Mouse (Mus musculus) testis, postnatal 10 days (tissue): Measurements from ENCODE around the gene Gm20683.
A peak's percentile ranks its signal among the peaks of the same experiment; 100 is the strongest.

Experiments used
- DNase-seq: peaks from one replicate; pipeline ENCODE4 v3.0.0; 2021; ENCODE audit warnings: low spot score

Gene Gm20683

DNA sequence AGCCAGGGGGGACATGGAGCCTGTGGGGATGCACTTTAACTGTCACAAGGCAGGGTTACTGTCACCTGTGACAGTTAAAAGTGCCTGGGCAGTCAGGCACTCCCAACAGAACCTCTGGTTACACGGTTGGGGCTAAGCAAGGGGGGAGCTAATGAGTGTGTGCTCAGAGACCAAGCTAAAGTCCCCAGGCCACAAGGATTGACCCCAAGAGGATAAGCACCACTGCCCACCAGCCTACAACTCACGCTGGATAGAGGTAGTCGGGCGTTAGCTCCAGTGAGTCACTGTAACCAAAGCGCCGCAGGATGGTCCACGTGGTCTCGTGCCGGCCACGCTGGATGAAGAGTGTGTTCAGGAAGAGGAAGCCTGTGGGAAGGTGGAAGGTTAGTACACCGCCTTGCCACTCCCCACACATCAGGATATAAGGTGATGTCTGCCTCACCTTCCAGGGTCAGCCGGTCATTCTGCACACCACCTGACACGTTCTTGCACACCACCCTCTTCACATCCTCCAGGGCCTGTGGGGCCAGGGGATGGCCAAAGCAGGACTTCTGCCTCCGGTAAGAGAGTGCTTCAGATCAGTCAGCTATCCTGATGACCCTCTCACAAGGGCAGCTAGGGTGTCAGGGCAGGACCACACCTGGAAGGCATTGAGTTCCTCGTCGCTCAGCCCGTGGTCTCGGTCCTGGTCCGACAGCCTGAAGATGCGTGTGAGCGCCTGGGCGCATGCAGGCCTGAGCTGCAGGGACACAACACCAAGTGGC, at the start of gene Gm20683:
TSS of gene Gm20683 (minus strand) at position 647 of the 764 bp plus-strand sequence.
- DNase-seq: no peak

DNA sequence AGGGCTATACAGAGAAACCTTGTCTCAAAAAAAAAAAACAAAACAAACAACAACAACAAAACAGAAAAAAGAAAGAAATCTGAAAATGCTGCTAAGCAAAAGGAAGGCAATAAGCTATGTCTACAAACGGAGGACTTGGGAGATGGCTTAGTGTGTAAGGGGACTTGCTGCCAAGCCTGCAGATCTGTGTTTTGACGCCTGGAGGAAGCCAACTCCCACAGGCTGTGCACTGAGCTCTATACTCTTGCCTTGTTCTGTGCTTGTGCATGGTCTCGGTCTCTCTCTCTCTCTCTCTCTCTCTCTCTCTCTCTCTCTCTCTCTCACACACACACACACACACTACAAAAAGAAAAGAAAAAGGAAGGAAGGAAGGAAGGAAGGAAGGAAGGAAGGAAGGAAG, 47.3 kb upstream of the Gm20683 start:
- no peak for DNase-seq

DNA sequence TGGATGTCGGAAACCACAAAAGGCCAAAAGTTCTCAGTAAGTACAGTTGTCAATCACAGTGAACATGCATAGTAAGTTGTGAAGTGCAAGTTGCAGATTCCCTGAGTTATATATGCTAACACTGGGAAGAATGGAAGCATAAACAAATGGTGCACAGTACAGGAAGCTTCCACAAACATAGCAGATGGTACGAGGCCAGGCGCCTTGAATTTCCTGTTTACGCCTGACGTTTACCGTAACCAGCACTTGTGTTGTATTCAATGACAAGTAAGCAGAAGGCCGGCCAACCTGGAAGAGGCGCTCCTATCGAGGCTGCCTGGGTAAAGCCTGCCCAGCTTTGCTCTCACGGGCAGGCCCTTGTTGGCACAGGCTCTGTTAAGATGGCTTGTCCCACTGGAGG, 45.9 kb upstream of the Gm20683 start:
- no peak for DNase-seq

DNA sequence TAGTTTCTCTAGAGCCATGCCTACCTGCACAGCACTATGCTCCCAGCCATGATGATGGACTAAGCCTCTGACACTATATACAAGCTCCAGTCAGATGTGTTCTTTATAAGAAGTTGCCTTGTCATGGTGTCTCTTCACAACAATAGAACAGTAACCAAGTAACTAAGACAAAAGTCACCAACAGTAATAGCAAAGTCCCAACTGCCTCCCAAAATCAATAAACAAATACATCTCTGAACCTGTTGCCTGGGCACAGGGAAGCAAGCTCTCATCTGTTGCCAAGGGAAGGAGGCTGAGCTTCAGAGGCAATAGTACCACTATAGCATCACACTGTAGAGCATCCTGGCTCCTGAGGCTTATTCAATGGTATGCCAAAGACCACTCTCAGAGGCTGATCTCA, 45.2 kb upstream of the Gm20683 start:
- no peak for DNase-seq

DNA sequence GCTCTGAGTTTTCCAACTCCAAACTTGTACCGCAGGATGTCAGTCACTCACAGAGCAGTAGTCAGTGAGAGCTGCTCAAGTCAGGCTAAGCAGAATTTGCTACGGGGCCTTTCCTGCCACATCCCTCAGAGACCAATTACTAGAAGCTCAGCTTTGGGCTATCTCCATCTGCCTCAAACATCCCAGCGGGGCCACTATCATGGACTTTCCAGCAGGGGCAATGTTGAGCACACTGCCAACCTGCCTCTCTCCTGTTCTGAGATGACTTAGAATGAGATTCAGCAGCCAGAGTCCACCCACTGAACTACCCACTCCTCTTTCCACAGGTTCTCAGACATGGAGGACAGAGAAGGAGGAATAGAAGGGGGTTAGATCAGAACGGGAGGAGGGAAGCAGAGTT, 44.1 kb upstream of the Gm20683 start:
- no peak for DNase-seq

DNA sequence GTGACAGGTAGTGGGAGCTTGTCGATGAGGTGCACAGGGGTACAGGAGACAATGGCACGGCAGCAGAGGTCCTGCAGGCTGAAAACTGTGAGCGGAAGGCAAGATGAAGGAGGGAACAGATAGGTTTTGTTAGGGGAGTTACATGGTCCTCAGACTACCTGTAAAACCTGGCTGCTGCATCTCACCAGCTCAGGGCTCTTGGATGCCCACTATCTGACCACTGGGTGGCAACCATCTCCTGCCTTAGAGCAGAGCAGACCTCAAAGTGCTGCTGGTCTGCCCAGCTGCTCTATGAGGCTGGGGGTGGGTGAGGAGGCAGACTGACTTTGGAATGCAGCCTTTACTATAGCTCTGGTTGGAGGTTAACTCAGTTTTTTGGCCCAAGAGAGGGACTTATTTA, 42.3 kb upstream of the Gm20683 start:
- DNase-seq: no peak

DNA sequence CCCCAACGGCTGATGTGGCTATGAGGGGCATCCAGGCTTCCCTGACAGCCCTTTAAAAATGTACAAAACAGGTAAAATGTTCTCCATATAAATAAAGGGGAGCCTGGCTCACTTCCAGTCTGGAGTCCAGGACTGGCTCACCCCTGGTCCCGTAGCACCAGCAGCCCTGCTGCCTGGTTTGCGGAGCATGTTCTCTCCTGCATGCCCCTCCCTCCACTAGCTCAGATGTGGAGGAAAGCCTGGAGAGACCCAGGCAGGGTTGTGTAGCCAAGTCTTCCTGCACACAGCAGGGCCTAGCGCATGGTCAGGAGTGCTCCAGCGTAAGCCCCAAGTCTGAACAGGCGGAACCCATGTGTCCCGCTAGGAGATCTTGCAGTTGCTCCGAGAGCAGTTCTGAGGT, 41.7 kb upstream of the Gm20683 start:
- no peak for DNase-seq

GRCm38 (mm10) chr17:25882306-25882705, 40.7 kb upstream of the Gm20683 start:
- DNase-seq: no peak

DNA sequence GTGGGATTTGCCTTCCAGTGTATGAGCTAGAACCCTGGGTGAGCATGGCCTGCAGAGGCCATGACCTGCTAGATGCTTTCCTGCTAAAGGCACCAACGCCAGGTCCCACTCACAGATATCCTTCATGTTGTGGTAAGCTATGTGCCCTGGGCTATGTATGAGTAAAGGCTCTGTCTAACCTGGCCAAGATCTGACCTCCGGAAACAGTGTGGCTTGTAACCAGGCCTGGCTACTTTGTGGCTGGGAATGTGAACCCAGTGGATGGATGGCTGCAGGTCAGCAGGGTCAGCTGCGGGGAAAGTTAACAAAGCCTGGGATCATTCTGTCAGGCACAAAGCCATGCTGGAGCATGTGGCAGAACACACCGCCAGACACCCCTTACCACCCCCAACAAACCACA, 40.1 kb upstream of the Gm20683 start:
- DNase-seq: no peak

DNA sequence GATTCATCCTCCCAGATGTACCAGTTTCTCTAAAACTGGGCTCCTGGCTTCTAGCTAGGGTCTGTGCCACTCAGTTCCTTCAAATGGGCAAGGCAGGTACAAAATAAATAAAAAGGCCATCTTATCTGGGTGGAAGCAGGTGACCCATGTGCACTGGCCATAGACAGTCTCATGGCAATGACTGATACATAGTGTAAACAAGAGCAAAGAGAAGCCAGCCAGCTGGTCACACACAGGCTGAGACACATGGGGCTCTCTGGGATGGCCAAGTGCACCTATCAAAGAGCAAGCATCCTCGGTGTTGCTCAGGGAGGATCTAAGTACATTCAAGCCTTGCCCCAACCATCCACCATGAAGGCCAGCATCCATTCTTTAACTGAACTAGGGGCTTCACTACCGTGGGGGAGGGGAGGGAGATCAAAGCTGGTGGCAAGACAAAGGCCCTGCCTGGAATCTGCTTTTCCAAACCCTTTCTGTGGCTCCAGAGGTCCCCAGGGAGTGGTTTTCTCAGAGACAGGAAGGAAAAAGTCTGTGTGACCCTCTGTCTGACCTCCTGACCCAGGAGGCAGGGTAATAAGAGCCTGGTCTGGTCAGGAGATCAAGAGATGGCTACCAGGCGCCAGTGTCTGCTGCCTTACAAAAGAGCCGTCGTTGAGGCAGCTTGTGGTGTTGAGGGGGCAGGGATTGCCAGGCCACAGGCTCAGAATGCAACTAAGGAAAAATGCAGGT, 39.5 kb upstream of the Gm20683 start:
- no peak for DNase-seq

- DNase-seq: no peak
These were observed 38.8 kb upstream of the Gm20683 start, which contains the start of gene Wfikkn1 for GRCm38 (mm10) chr17:25880196-25880910. Wfikkn1 (minus strand) TSS chr17:25880858.

DNA sequence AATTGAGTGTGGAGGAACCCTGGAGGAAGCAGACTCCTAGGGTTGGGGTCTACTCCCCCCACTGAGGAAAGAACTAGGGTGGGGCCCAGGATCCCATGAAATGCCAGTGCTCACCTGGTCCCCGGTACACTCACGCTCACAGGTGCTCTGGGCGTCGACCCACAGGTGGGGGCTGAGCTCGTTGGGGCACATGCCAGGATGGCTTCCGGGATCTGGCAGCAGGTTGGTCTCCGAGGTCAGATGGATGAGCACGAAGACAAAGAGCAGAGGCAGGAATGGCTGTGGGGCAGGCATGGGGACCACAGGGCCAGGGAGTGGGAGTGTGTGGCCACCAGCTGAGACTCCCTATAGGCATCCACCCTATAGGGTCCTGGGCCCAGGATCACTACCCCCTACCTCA, 38.2 kb upstream of the Gm20683 start:
- no peak for DNase-seq

DNA sequence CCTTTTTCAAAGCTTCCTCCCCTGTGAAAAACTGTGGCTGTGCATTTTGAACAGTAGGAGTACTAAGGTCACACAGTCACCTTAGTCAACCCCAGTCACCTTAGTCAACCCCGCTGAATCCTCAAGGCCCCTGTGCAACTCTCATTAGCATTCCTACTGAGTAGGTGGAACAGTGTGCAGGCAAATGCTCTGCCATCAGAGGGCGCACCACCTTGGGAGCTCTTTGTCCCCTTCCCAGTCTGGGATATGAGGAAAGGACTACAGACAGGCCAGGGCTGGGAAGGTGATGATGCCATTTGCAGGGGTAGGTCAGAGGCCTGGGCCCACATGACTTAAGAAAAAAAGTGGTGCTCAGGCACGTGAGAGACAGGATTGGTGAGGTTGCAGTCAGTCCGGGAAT, 37.7 kb upstream of the Gm20683 start:
- DNase-seq: peak; percentile 74

DNA sequence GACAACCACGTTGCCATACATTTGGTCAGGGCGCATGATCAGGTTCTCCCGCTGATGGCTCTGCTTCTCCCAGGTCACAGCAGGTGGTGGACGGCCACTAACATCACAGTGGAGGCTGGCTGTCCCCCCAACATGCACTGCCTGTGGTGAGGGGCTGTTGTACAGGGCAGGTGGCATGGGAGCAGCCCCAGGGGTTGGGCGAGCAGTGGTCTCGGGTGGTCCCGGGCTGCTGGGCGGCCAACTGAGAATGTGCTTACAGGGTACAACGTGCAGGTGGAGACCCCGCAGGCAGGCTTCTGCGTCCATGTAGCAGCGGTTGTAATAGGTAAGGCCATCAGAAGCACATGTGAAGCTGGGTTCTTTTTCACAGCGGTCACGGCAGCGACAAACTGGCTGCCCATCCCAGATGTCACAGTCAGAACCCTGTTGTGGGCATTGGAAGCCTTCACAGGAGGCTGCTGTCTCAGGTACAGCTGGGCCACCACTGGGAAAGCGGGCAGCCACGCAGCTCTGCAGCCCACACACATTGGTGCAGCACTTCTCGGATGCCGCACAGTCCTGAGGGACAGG, 37.1 kb upstream of the Gm20683 start:
- DNase-seq: no peak

GRCm38 (mm10) chr17:25877741-25878610, 36.4 kb upstream of the Gm20683 start:
- DNase-seq: peak; percentile 67

GRCm38 (mm10) chr17:25877025-25877424, 35.5 kb upstream of the Gm20683 start:
- DNase-seq: no peak

GRCm38 (mm10) chr17:25876347-25876915, 34.9 kb upstream of the Gm20683 start:
- DNase-seq: peak; percentile 63

DNA sequence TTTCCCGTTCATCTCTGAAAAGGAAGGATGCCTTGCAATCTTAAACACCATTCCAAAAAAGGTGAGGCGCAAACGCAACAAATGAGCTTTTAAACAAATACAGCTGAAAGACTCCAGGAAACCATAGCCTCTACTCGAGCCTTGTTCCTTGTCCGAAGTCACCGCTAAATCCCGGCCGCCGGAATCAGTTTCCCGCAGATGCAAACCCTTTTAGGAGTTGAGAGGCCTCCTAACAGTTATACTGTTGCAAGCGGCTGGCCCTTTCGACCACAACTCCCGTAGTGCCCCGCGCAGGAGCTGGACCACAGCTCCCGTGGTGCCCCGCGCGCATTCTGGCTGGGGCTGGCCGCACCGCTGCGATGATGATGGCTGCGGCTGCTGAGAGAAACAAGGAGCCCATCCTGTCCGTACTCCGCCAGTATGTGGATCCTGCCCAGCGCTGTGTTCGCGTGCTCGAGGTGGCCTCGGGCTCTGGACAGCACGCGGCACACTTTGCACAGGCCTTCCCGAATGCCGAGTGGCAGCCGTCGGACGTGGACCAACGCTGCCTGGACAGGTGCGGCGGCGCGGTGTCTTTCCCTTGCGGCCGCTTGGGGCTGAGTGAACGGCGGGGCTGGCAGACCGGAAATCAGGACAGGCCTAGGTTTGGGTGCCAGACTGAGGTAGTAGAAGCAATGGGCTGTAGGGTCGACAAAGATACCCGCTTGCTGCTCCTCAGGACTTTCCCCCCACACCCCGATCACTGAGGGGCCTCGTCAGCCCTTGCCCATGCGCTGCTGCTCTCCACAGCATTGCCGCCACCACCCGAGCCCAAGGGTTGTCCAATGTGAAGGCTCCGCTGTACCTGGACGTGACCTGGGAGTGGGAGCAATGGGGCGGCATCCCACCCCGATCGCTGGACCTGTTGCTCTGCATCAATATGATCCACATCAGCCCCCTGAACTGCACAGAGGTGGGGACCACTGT, 33.9 kb upstream of the Gm20683 start:
- peak; percentile 88 for DNase-seq

- DNase-seq: peak; percentile 90
These were observed 33.2 kb upstream of the Gm20683 start, which contains the start of gene Mettl26 for GRCm38 (mm10) chr17:25874721-25875170. Mettl26 (plus strand) TSS chr17:25875074.
